Mouse (Mus musculus) neural tube, embryonic 15.5 days (tissue): Measurements from ENCODE around the gene Map2k6. TPM values are rescaled to one million over a fixed set of nuclear protein-coding genes. Genes with fewer than 3 reads are reported as not detected.

ENCODE experiments used
- ATAC-seq: fragments of 200-750 bp; cut with Nextera tagmentation; 2 replicates; pipeline ENCODE4 v1.8.0; 2017; ENCODE audit warnings: mild to moderate bottlenecking, moderate TSS enrichment, moderate library complexity; ENCODE audit not compliant: low FRiP score
- H3K27ac ChIP-seq: fragments of 300-500 bp; sonication (generic); replicated peaks from 2 replicates; pipeline ENCODE4 v1.5.1; 2015; ENCODE audit warnings: mild to moderate bottlenecking, inconsistent platforms
- H3K27me3 ChIP-seq: fragments of 300-500 bp; sonication (generic); replicated peaks from 2 replicates; pipeline ENCODE4 v1.6.1; 2015; ENCODE audit warnings: inconsistent platforms
- H3K36me3 ChIP-seq: fragments of 300-500 bp; sonication (generic); 2 replicates; pipeline ENCODE4 v1.6.1; 2015; ENCODE audit warnings: inconsistent platforms
- H3K4me1 ChIP-seq: fragments of 300-500 bp; sonication (generic); 2 replicates; pipeline ENCODE4 v1.6.1; 2015; ENCODE audit warnings: inconsistent platforms
- H3K4me2 ChIP-seq: fragments of 300-500 bp; sonication (generic); 2 replicates; pipeline ENCODE4 v1.6.1; 2015; ENCODE audit warnings: inconsistent platforms, mild to moderate bottlenecking, moderate library complexity
- H3K4me3 ChIP-seq: fragments of 300-500 bp; sonication (generic); replicated peaks from 2 replicates; pipeline ENCODE4 v1.5.1; 2015; ENCODE audit warnings: mild to moderate bottlenecking, inconsistent platforms
- H3K9ac ChIP-seq: fragments of 300-500 bp; sonication (generic); replicated peaks from 2 replicates; pipeline ENCODE4 v1.6.1; 2015; ENCODE audit warnings: mild to moderate bottlenecking, inconsistent platforms
- H3K9me3 ChIP-seq: fragments of 300-500 bp; sonication (generic); replicated peaks from 2 replicates; pipeline ENCODE4 v1.6.1; 2016; ENCODE audit warnings: inconsistent platforms
- WGBS: fragments of 180-500 bp; shearing (Covaris S2); methylation state at CpG from one replicate; pipeline ENCODE4 v1.1.7; 2015; ENCODE audit warnings: mixed read lengths; 5-methylcytosine and 5-hydroxymethylcytosine counted together
- polyA plus RNA-seq: library from polyadenylated mRNA; unstranded; fragments of >200 nt; fragmentation: Nextera tagmentation; extraction: Ambion mirVana; gene quantifications from 2 replicates; pipeline ENCODE4 v1.2.1, GENCODE M21; 2015

Gene Map2k6
- polyA plus RNA-seq, 1 experiment from 2014 or later: 19.7 TPM

GRCm38 (mm10) chr11:110438135-110438534, 39.2 kb downstream of the Map2k6 start:
- Histone ChIP-seq H3K4me2 (no peak overlapping the region), H3K36me3 (no peaks in the 10 kb centered on the region), H3K27me3 (no peaks in the 10 kb centered on the region), H3K4me1 (peaks cover 13% of the 10 kb centered on the region), H3K27ac (no peak overlapping the region), H3K4me3 (no peak overlapping the region), H3K9ac (no peak overlapping the region), H3K9me3 (no peaks in the 10 kb centered on the region)
- no peak for ATAC-seq
- WGBS: 92% methylated on average over 3 of the region's 3 CpGs

- Histone ChIP-seq H3K4me1 (peaks cover 13% of the 10 kb centered on the region), H3K27ac (no peak overlapping the region), H3K9ac (no peak overlapping the region), H3K27me3 (no peaks in the 10 kb centered on the region), H3K4me3 (no peak overlapping the region), H3K36me3 (no peaks in the 10 kb centered on the region), H3K4me2 (no peak overlapping the region), H3K9me3 (no peaks in the 10 kb centered on the region)
- WGBS: 28% methylated on average over 4 of the region's 4 CpGs
- no peak for ATAC-seq
Observed at GRCm38 (mm10) chr11:110438700-110439296, 39.9 kb downstream of the Map2k6 start.

- no peak overlapping the region for H3K9ac ChIP-seq
- no peak overlapping the region for H3K27ac ChIP-seq
- no peak overlapping the region for H3K4me2 ChIP-seq
- H3K9me3 ChIP-seq: no peaks in the 10 kb centered on the region
- no peak overlapping the region for H3K4me3 ChIP-seq
- ATAC-seq: no peak
- no peaks in the 10 kb centered on the region for H3K36me3 ChIP-seq
- H3K27me3 ChIP-seq: no peaks in the 10 kb centered on the region
- 30% methylated on average over 7 of the region's 7 CpGs for WGBS
- H3K4me1 ChIP-seq: peaks cover 13% of the 10 kb centered on the region
Observed at GRCm38 (mm10) chr11:110439354-110439753, 40.4 kb downstream of the Map2k6 start.

- H3K27me3 ChIP-seq: no peaks in the 10 kb centered on the region
- no peak overlapping the region for H3K9ac ChIP-seq
- H3K9me3 ChIP-seq: no peaks in the 10 kb centered on the region
- no peak overlapping the region for H3K27ac ChIP-seq
- no peak for ATAC-seq
- no peak overlapping the region for H3K4me2 ChIP-seq
- H3K4me1 ChIP-seq: peaks cover 23% of the 10 kb centered on the region
- WGBS: 70% methylated on average over 6 of the region's 6 CpGs
- H3K36me3 ChIP-seq: no peaks in the 10 kb centered on the region
- H3K4me3 ChIP-seq: no peak overlapping the region
Observed at GRCm38 (mm10) chr11:110444576-110444975, 45.7 kb downstream of the Map2k6 start.

GRCm38 (mm10) chr11:110448131-110448725, 49.3 kb downstream of the Map2k6 start:
- WGBS: 6% methylated on average over 7 of the region's 7 CpGs
- no peaks in the 10 kb centered on the region for H3K36me3 ChIP-seq
- 0 out of 2 replicates have a peak, but pooled peaks cover under 1% of the 10 kb centered on the region for H3K27me3 ChIP-seq
- H3K27ac ChIP-seq: no peak overlapping the region
- no peak for ATAC-seq
- H3K4me3 ChIP-seq: peak overlapping the region; percentile 22
- peak overlapping the region; percentile 52 for H3K4me2 ChIP-seq
- H3K4me1 ChIP-seq: peaks cover 33% of the 10 kb centered on the region
- no peaks in the 10 kb centered on the region for H3K9me3 ChIP-seq
- H3K9ac ChIP-seq: 0 out of 2 replicates have a peak overlapping the region, but pooled peaks have one; percentile 17

GRCm38 (mm10) chr11:110448726-110449161, 49.8 kb downstream of the Map2k6 start:
- Histone ChIP-seq H3K9ac (peak overlapping the region; percentile 17; the same call in 1 of the 2 replicates), H3K27ac (no peak overlapping the region)

GRCm38 (mm10) chr11:110449183-110449582, 50.3 kb downstream of the Map2k6 start:
- H3K36me3 ChIP-seq: no peaks in the 10 kb centered on the region
- peak overlapping the region; percentile 22 for H3K4me3 ChIP-seq
- 0 out of 2 replicates have a peak, but pooled peaks cover 3% of the 10 kb centered on the region for H3K27me3 ChIP-seq
- peak overlapping the region; percentile 52 for H3K4me2 ChIP-seq
- ATAC-seq: no peak
- WGBS: 8% methylated on average over 11 of the region's 11 CpGs
- peak overlapping the region; percentile 17; the same call in 1 of the 2 replicates for H3K9ac ChIP-seq
- no peaks in the 10 kb centered on the region for H3K9me3 ChIP-seq
- no peak overlapping the region for H3K27ac ChIP-seq
- peaks cover 33% of the 10 kb centered on the region for H3K4me1 ChIP-seq

More at GRCm38 (mm10) chr11:110448726-110449161, 49.8 kb downstream of the Map2k6 start:
- 5% methylated on average over 12 of the region's 12 CpGs for WGBS
- peak overlapping the region; percentile 22 for H3K4me3 ChIP-seq
- no peaks in the 10 kb centered on the region for H3K36me3 ChIP-seq
- H3K27me3 ChIP-seq: 0 out of 2 replicates have a peak, but pooled peaks cover 3% of the 10 kb centered on the region
- ATAC-seq: no peak
- no peaks in the 10 kb centered on the region for H3K9me3 ChIP-seq
- H3K4me1 ChIP-seq: peaks cover 33% of the 10 kb centered on the region
- peak overlapping the region; percentile 52 for H3K4me2 ChIP-seq

- H3K4me1 ChIP-seq: peaks cover 33% of the 10 kb centered on the region
- no peaks in the 10 kb centered on the region for H3K9me3 ChIP-seq
- peak overlapping the region; percentile 24 for H3K4me2 ChIP-seq
- H3K27ac ChIP-seq: peak overlapping the region; percentile 5; the same call in 1 of the 2 replicates
- no peak overlapping the region for H3K4me3 ChIP-seq
- H3K9ac ChIP-seq: no peak overlapping the region
- 0 out of 2 replicates have a peak, but pooled peaks cover 3% of the 10 kb centered on the region for H3K27me3 ChIP-seq
- no peak for ATAC-seq
- 43% methylated on average over 15 of the region's 15 CpGs for WGBS
- H3K36me3 ChIP-seq: no peaks in the 10 kb centered on the region
Observed at GRCm38 (mm10) chr11:110450091-110450757, 51.3 kb downstream of the Map2k6 start.

- Histone ChIP-seq H3K4me2 (no peak overlapping the region), H3K9me3 (no peaks in the 10 kb centered on the region), H3K9ac (no peak overlapping the region), H3K27me3 (0 out of 2 replicates have a peak, but pooled peaks cover 3% of the 10 kb centered on the region), H3K36me3 (no peaks in the 10 kb centered on the region), H3K4me1 (peaks cover 33% of the 10 kb centered on the region), H3K27ac (no peak overlapping the region), H3K4me3 (no peak overlapping the region)
- WGBS: 73% methylated on average over 4 of the region's 4 CpGs
- no peak for ATAC-seq
Observed at GRCm38 (mm10) chr11:110450758-110451121, 51.8 kb downstream of the Map2k6 start.

GRCm38 (mm10) chr11:110451590-110451989, 52.7 kb downstream of the Map2k6 start:
- H3K9ac ChIP-seq: no peak overlapping the region
- no peak overlapping the region for H3K4me3 ChIP-seq
- H3K36me3 ChIP-seq: no peaks in the 10 kb centered on the region
- H3K27ac ChIP-seq: no peak overlapping the region
- no peak overlapping the region for H3K4me2 ChIP-seq
- 0 out of 2 replicates have a peak, but pooled peaks cover 3% of the 10 kb centered on the region for H3K27me3 ChIP-seq
- H3K9me3 ChIP-seq: no peaks in the 10 kb centered on the region
- no peak for ATAC-seq
- WGBS: 87% methylated on average over 7 of the region's 7 CpGs
- H3K4me1 ChIP-seq: peaks cover 33% of the 10 kb centered on the region

GRCm38 (mm10) chr11:110453445-110454154, 54.7 kb downstream of the Map2k6 start:
- Histone ChIP-seq H3K9me3 (no peaks in the 10 kb centered on the region), H3K9ac (no peak overlapping the region), H3K4me1 (peaks cover 20% of the 10 kb centered on the region), H3K36me3 (no peaks in the 10 kb centered on the region), H3K4me3 (no peak overlapping the region), H3K27ac (no peak overlapping the region), H3K4me2 (no peak overlapping the region), H3K27me3 (0 out of 2 replicates have a peak, but pooled peaks cover 3% of the 10 kb centered on the region)
- ATAC-seq: no peak
- WGBS: 94% methylated on average over 5 of the region's 5 CpGs
